Mouse (Mus musculus) hindbrain, embryonic 14.5 days (tissue): ENCODE results near the gene Ghdc. TPM values are rescaled to one million over a fixed set of nuclear protein-coding genes. Genes with fewer than 3 reads are reported as not detected.

ENCODE experiments used
- ATAC-seq: fragments of 200-750 bp; cut with Nextera tagmentation; 2 replicates; pipeline ENCODE4 v1.8.0; 2017; ENCODE audit warnings: moderate number of reproducible peaks, mild to moderate bottlenecking, moderate TSS enrichment, moderate library complexity; ENCODE audit not compliant: low FRiP score
- DNase-seq: peaks from one replicate; pipeline ENCODE4 v3.0.0-alpha.2; 2015; ENCODE audit warnings: low spot score
- H3K27ac ChIP-seq: fragments of 300-500 bp; sonication (generic); 2 replicates; pipeline ENCODE4 v1.5.1; 2014; ENCODE audit warnings: mild to moderate bottlenecking, moderate library complexity
- H3K27me3 ChIP-seq: fragments of 300-500 bp; sonication (generic); 2 replicates; pipeline ENCODE4 v1.6.1; 2014; ENCODE audit warnings: mild to moderate bottlenecking, low read length, mixed read lengths; ENCODE audit not compliant: control insufficient read depth, insufficient read depth
- H3K36me3 ChIP-seq: fragments of 300-500 bp; sonication (generic); replicated peaks from 2 replicates; pipeline ENCODE4 v1.6.1; 2014; ENCODE audit not compliant: control insufficient read depth, insufficient read depth
- H3K4me1 ChIP-seq: fragments of 300-500 bp; sonication (generic); replicated peaks from 2 replicates; pipeline ENCODE4 v1.6.1; 2014; ENCODE audit warnings: antibody characterized with exemption, low read length, mixed read lengths; ENCODE audit not compliant: control insufficient read depth, insufficient read depth
- H3K4me2 ChIP-seq: fragments of 300-500 bp; sonication (generic); replicated peaks from 2 replicates; pipeline ENCODE4 v1.6.1; 2014; ENCODE audit warnings: mild to moderate bottlenecking, moderate library complexity
- H3K4me3 ChIP-seq: fragments of 300-500 bp; sonication (generic); replicated peaks from 2 replicates; pipeline ENCODE4 v1.5.1; 2014; ENCODE audit warnings: mild to moderate bottlenecking, low read length
- H3K9ac ChIP-seq: fragments of 300-500 bp; sonication (generic); 2 replicates; pipeline ENCODE4 v1.6.1; 2014
- H3K9me3 ChIP-seq: fragments of 300-500 bp; sonication (generic); 2 replicates; pipeline ENCODE4 v1.6.1; 2016; ENCODE audit warnings: low read length; ENCODE audit not compliant: control insufficient read depth
- WGBS: fragments of 180-500 bp; shearing (Covaris S2); extraction: QIAGEN DNeasy Blood & Tissue Kit; methylation state at CpG from one replicate; pipeline ENCODE4 v1.1.7; 2014; 5-methylcytosine and 5-hydroxymethylcytosine counted together
- polyA plus RNA-seq: library from polyadenylated mRNA; unstranded; fragments of >200 nt; fragmentation: Nextera tagmentation; extraction: Ambion mirVana; gene quantifications from 2 replicates; pipeline ENCODE4 v1.2.1, GENCODE M21; 2014

The Ghdc gene
- polyA plus RNA-seq, 1 experiment from 2014 or later = 4.4 TPM

GRCm38 (mm10) chr11:100745085-100745484 lies 25.7 kb downstream of the Ghdc start:
- no peak overlapping the region for H3K4me2 ChIP-seq
- H3K27ac ChIP-seq = no peak overlapping the region
- no peaks in the 10 kb centered on the region for H3K4me1 ChIP-seq
- no peak overlapping the region for H3K4me3 ChIP-seq
- ATAC-seq (0 out of 2 replicates have a peak, but pooled peaks have one; percentile 58), DNase-seq (peak; percentile 73)
- H3K27me3 ChIP-seq = no peaks in the 10 kb centered on the region
- no peaks in the 10 kb centered on the region for H3K9me3 ChIP-seq
- peaks cover 41% of the 10 kb centered on the region for H3K36me3 ChIP-seq
- WGBS = 10% methylated on average over 6 of the region's 6 CpGs
- no peak overlapping the region; the same call in 1 of the 2 replicates for H3K9ac ChIP-seq

DNA sequence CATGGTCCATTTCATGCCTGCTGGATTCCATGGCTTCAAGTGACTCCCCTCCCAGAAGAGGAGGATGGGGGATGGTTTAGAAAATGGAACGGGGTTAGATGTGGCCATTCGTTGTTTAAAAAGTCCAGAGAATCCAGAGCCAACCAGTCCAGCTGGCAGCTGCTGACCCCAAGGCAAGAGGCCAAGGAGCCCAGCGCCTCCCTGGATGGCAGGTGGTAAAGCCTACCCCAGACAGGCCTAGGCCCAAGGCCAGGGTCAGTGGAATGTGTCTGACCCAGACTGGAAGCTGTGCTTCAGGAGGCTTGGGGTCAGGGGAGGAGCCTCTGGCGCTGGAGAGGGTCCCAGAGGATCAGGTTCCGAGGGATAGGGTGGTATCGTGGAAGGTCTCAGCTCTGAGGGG lies 29.4 kb downstream of the Ghdc start:
- H3K9me3 ChIP-seq = no peaks in the 10 kb centered on the region
- no peak overlapping the region for H3K27ac ChIP-seq
- H3K27me3 ChIP-seq = no peaks in the 10 kb centered on the region
- no peak for DNase-seq
- 78% methylated on average over 6 of the region's 6 CpGs for WGBS
- peaks cover 26% of the 10 kb centered on the region for H3K36me3 ChIP-seq
- ATAC-seq = no peak
- H3K4me3 ChIP-seq = no peak overlapping the region
- H3K4me2 ChIP-seq = no peak overlapping the region
- peaks cover 9% of the 10 kb centered on the region for H3K4me1 ChIP-seq
- H3K9ac ChIP-seq = no peak overlapping the region

- H3K27ac ChIP-seq = peak overlapping the region; percentile 79; the same call in 1 of the 2 replicates
- 12% methylated on average over 5 of the region's 5 CpGs for WGBS
- H3K4me2 ChIP-seq = peak overlapping the region; percentile 55
- peak overlapping the region; percentile 89 for H3K4me3 ChIP-seq
- peaks cover 21% of the 10 kb centered on the region for H3K36me3 ChIP-seq
- ATAC-seq (no peak), DNase-seq (no peak)
- peaks cover 9% of the 10 kb centered on the region for H3K4me1 ChIP-seq
- no peaks in the 10 kb centered on the region for H3K9me3 ChIP-seq
- peak overlapping the region; percentile 68 for H3K9ac ChIP-seq
- H3K27me3 ChIP-seq = no peaks in the 10 kb centered on the region
Observed at GRCm38 (mm10) chr11:100738749-100739148, 32.0 kb downstream of the Ghdc start.

DNA sequence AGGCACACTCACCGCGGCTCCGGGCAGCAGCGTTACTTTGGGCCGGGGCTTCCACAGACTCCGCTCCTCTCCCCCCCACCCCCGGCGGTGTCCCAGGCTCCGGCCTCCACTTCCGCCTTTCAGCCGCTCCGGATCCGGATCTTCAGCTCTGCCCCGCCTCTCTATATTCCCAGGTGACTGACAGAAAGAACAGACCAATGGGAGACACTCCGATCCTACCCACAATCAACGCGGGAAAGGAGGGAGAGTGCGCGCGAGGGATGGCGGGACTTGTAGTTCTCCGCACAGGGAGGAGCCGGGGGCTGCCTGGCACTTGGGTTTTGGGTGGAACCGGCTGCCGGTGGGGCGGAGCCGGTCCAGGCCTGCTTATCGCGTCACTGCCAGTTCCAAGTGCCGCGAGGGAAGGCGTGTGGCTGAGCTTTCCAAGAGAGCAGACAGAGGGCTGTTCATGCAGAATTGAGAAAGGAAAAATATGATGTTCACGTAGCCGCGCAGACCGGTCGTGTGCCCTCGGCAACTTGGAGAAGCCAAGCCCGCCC lies 32.6 kb downstream of the Ghdc start, which contains the start of gene Rab5c:
Rab5c (minus strand) TSS at position 150 of the 539 bp plus-strand sequence.
- Histone ChIP-seq H3K27ac (peak within 1 kb of the TSS; percentile 79), H3K9ac (peak within 1 kb of the TSS; percentile 93), H3K36me3 (peaks cover 19% of the 10 kb centered on the region), H3K4me3 (peak within 1 kb of the TSS; percentile 89), H3K4me2 (peak within 1 kb of the TSS; percentile 76), H3K27me3 (no peaks in the 10 kb centered on the region), H3K9me3 (no peaks in the 10 kb centered on the region), H3K4me1 (peaks cover 9% of the 10 kb centered on the region)
- DNase-seq = peak; percentile 97
- peak; percentile 99 for ATAC-seq
- WGBS = under 1% methylated on average over 38 of the region's 39 CpGs

DNA sequence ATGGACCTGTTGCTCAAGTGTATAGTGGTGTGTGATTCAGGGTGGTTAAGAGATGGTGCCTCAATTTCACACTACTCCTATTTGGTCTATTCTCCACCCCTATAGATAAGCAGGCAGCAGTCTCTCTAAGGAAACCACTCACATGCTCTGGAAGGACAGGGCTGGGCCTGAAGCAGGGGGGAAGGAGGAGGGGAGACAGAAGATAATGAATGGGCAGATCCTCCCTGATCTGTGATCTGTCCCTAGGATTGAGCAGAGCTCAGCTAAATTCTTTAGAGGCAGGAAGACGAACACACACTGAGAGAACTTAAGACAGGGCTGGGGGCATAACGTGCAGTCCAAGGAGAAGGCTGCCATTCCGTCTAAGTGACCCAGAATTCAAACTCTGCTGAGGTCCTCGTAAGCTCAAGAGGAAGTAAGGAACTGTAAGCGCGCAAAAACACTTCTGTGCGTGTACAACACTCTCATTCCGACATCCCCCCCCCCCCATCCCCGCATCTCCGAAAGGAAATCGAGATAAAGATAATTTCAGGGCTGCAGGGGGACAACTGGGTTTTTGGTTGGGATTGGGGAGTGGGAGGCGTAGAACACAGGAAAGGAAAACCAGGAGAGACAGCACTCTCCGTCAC lies 33.5 kb downstream of the Ghdc start:
- Histone ChIP-seq H3K4me3 (peak overlapping the region; percentile 89), H3K9ac (peak overlapping the region; percentile 93), H3K27me3 (no peaks in the 10 kb centered on the region), H3K4me2 (peak overlapping the region; percentile 76), H3K9me3 (no peaks in the 10 kb centered on the region), H3K36me3 (peaks cover 10% of the 10 kb centered on the region), H3K27ac (peak overlapping the region; percentile 30; the same call in 1 of the 2 replicates), H3K4me1 (peaks cover 9% of the 10 kb centered on the region)
- DNase-seq (no peak), ATAC-seq (no peak)
- 2% methylated on average over 13 of the region's 13 CpGs for WGBS

DNA sequence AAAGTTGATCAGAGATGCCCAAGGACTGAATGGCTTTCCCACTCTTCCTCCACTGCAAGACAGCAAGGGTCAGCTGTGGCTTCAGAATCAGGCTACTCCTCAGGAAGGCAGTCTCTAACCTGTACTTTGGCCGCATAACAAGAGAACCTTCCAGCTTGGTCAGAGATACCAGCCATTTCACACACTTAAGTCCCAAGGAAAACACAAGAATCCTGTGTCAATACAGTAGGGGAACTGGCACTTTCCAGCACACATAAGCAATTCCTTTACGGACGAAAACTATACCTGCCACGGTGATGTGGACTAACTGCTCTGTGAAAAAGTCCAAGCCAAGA lies 34.0 kb downstream of the Ghdc start:
- peak overlapping the region; percentile 76 for H3K4me2 ChIP-seq
- H3K27me3 ChIP-seq = no peaks in the 10 kb centered on the region
- WGBS = 85% methylated on average over 4 of the region's 4 CpGs
- peak overlapping the region; percentile 93; the same call in 1 of the 2 replicates for H3K9ac ChIP-seq
- H3K36me3 ChIP-seq = peaks cover 8% of the 10 kb centered on the region
- DNase-seq (no peak), ATAC-seq (no peak)
- peaks cover 9% of the 10 kb centered on the region for H3K4me1 ChIP-seq
- peak overlapping the region; percentile 89 for H3K4me3 ChIP-seq
- no peak overlapping the region for H3K27ac ChIP-seq
- no peaks in the 10 kb centered on the region for H3K9me3 ChIP-seq

DNA sequence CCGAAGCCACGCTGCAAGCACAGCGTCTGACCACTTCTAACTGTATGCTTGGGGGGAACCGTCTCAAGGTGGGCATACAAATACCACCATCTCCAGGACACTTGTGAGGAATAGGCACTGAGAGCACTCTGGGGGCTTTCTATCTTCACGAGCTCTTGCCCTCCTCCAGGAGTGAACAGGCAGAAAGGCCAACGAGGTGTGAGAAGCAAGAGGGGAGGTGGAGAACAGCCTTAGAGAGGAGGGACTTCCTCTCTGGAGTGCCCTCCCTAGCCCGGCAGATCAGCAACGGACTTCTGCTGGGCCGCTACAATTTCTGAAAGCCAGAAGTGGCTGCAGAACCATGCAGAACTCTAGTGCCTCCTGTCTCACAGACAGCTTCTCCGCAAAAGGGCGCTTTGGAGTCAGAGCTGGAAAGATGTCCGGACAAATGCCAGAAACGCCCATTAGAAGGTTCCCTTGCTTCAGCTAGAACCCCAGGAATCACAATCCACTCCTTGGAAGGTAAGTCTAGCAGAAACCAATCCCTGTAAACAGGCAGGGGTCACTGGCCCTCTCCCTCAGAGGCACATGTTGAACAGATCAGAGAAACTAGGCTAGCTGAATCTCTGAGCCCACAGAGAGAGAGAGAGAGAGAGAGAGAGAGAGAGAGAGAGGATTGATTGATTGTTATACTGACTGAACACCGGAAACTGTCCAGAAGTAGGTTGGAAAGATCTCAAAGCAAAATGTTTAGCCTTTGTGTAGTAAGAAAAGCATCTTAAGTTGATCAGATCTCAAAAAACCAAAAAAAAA lies 34.6 kb downstream of the Ghdc start:
- no peaks in the 10 kb centered on the region for H3K9me3 ChIP-seq
- 0 out of 2 replicates have a peak overlapping the region, but pooled peaks have one; percentile 93 for H3K9ac ChIP-seq
- peak overlapping the region; percentile 89; the same call in 1 of the 2 replicates for H3K4me3 ChIP-seq
- peaks cover 2% of the 10 kb centered on the region; the same call in 1 of the 2 replicates for H3K36me3 ChIP-seq
- DNase-seq = no peak
- no peak overlapping the region for H3K4me2 ChIP-seq
- 87% methylated on average over 14 of the region's 14 CpGs for WGBS
- no peak for ATAC-seq
- H3K27ac ChIP-seq = no peak overlapping the region
- H3K27me3 ChIP-seq = no peaks in the 10 kb centered on the region
- peaks cover 9% of the 10 kb centered on the region for H3K4me1 ChIP-seq

- no peak overlapping the region for H3K27ac ChIP-seq
- H3K4me3 ChIP-seq = no peak overlapping the region
- no peaks in the 10 kb centered on the region; the same call in 1 of the 2 replicates for H3K36me3 ChIP-seq
- DNase-seq (no peak), ATAC-seq (no peak)
- H3K27me3 ChIP-seq = no peaks in the 10 kb centered on the region
- H3K4me2 ChIP-seq = no peak overlapping the region
- no peaks in the 10 kb centered on the region for H3K9me3 ChIP-seq
- H3K9ac ChIP-seq = no peak overlapping the region
- WGBS = 90% methylated on average over 9 of the region's 9 CpGs
- peaks cover 9% of the 10 kb centered on the region for H3K4me1 ChIP-seq
Observed at GRCm38 (mm10) chr11:100735134-100735865, 35.5 kb downstream of the Ghdc start.
